Mouse (Mus musculus): ENCODE results near the gene Ifih1.

The Ifih1 gene

GRCm38 (mm10) chr2:62646014-62646645, at the start of gene Ifih1:
Ifih1 (minus strand) TSS chr2:62646255.
- DNase-seq (ENCODE audit: low read depth, low spot score): peak; percentile 88

- peak; percentile 24 for DNase-seq (ENCODE audit: low read depth, low spot score)
These were observed 39.9 kb upstream of the Ifih1 start for GRCm38 (mm10) chr2:62685934-62686333.

GRCm38 (mm10) chr2:62684989-62685595, 39.0 kb upstream of the Ifih1 start:
- DNase-seq (ENCODE audit: low read depth, low spot score): peak; percentile 58

- no peak for DNase-seq (ENCODE audit: low read depth, low spot score)
These were observed 35.6 kb upstream of the Ifih1 start for GRCm38 (mm10) chr2:62681667-62682066.

GRCm38 (mm10) chr2:62672788-62673187, 26.7 kb upstream of the Ifih1 start:
- DNase-seq (ENCODE audit: low read depth, low spot score): no peak

GRCm38 (mm10) chr2:62670767-62671166, 24.7 kb upstream of the Ifih1 start:
- no peak for DNase-seq (ENCODE audit: low read depth, low spot score)

- no peak for DNase-seq (ENCODE audit: low read depth, low spot score)
These were observed 24.2 kb upstream of the Ifih1 start for GRCm38 (mm10) chr2:62670301-62670700.

GRCm38 (mm10) chr2:62669848-62670247, 23.8 kb upstream of the Ifih1 start:
- DNase-seq (ENCODE audit: low read depth, low spot score): no peak

- no peak for DNase-seq (ENCODE audit: low read depth, low spot score)
These were observed 19.5 kb upstream of the Ifih1 start for GRCm38 (mm10) chr2:62665536-62665935.

GRCm38 (mm10) chr2:62664839-62665238, 18.8 kb upstream of the Ifih1 start:
- DNase-seq (ENCODE audit: low read depth, low spot score): peak; percentile 51

- peak; percentile 95 for DNase-seq (ENCODE audit: low read depth, low spot score)
These were observed 18.1 kb upstream of the Ifih1 start, which contains the start of gene Gca for GRCm38 (mm10) chr2:62664135-62664670. Gca (plus strand) TSS chr2:62664285.

GRCm38 (mm10) chr2:62662560-62662959, 16.5 kb upstream of the Ifih1 start:
- no peak for DNase-seq (ENCODE audit: low read depth, low spot score)

GRCm38 (mm10) chr2:62660565-62660964, 14.5 kb upstream of the Ifih1 start:
- no peak for DNase-seq (ENCODE audit: low read depth, low spot score)

- no peak for DNase-seq (ENCODE audit: low read depth, low spot score)
These were observed 10.0 kb upstream of the Ifih1 start for GRCm38 (mm10) chr2:62656072-62656471.

- DNase-seq (ENCODE audit: low read depth, low spot score): peak; percentile 76
These were observed 8.7 kb upstream of the Ifih1 start for GRCm38 (mm10) chr2:62654519-62655338.

GRCm38 (mm10) chr2:62652466-62652865, 6.4 kb upstream of the Ifih1 start:
- no peak for DNase-seq (ENCODE audit: low read depth, low spot score)

- no peak for DNase-seq (ENCODE audit: low read depth, low spot score)
These were observed 5.8 kb upstream of the Ifih1 start for GRCm38 (mm10) chr2:62651890-62652289.

- DNase-seq (ENCODE audit: low read depth, low spot score): no peak
These were observed 725 bp upstream of the Ifih1 start for GRCm38 (mm10) chr2:62646671-62647289.

GRCm38 (mm10) chr2:62645475-62645874, 580 bp downstream of the Ifih1 start:
- no peak for DNase-seq (ENCODE audit: low read depth, low spot score)

GRCm38 (mm10) chr2:62644891-62645290, 1.2 kb downstream of the Ifih1 start:
- DNase-seq (ENCODE audit: low read depth, low spot score): no peak

GRCm38 (mm10) chr2:62643405-62644305, 2.4 kb downstream of the Ifih1 start:
- DNase-seq (ENCODE audit: low read depth, low spot score): peak; percentile 59
